Mouse (Mus musculus) kidney, embryonic 16.5 days (tissue): ENCODE data around the gene Gm26602. TPM values are rescaled to one million over a fixed set of nuclear protein-coding genes. Genes with fewer than 3 reads are reported as not detected.

Experiments
- ATAC-seq: fragments of 200-750 bp; cut with Nextera tagmentation; 2 replicates; pipeline ENCODE4 v1.8.0; 2017; ENCODE audit warnings: moderate TSS enrichment; ENCODE audit not compliant: low FRiP score, low TSS enrichment
- H3K27ac ChIP-seq: fragments of 300-500 bp; sonication (generic); 2 replicates; pipeline ENCODE4 v1.5.1; 2014; ENCODE audit warnings: low read length
- H3K27me3 ChIP-seq: fragments of 300-500 bp; sonication (generic); 2 replicates; pipeline ENCODE4 v1.6.1; 2014; ENCODE audit warnings: low read length, control low read depth, mixed read lengths; ENCODE audit not compliant: insufficient read depth
- H3K36me3 ChIP-seq: fragments of 300-500 bp; sonication (generic); 2 replicates; pipeline ENCODE4 v1.6.1; 2014; ENCODE audit warnings: low read length, control low read depth, mixed read lengths; ENCODE audit not compliant: insufficient read depth
- H3K4me1 ChIP-seq: fragments of 300-500 bp; sonication (generic); 2 replicates; pipeline ENCODE4 v1.6.1; 2014; ENCODE audit warnings: low read length, control low read depth, mixed read lengths; ENCODE audit not compliant: insufficient read depth
- H3K4me2 ChIP-seq: fragments of 300-500 bp; sonication (generic); replicated peaks from 2 replicates; pipeline ENCODE4 v1.6.1; 2014; ENCODE audit warnings: low read depth, low read length
- H3K4me3 ChIP-seq: fragments of 300-500 bp; sonication (generic); 2 replicates; pipeline ENCODE4 v1.5.1; 2014; ENCODE audit warnings: mild to moderate bottlenecking, low read length
- H3K9ac ChIP-seq: fragments of 300-500 bp; sonication (generic); replicated peaks from 2 replicates; pipeline ENCODE4 v1.6.1; 2014; ENCODE audit warnings: low read length
- H3K9me3 ChIP-seq: fragments of 300-500 bp; sonication (generic); 2 replicates; pipeline ENCODE4 v1.6.1; 2016; ENCODE audit warnings: low read length, control low read depth
- WGBS: fragments of 180-500 bp; shearing (Covaris S2); extraction: QIAGEN DNeasy Blood & Tissue Kit; methylation state at CpG from one replicate; pipeline ENCODE4 v1.1.7; 2014; 5-methylcytosine and 5-hydroxymethylcytosine counted together
- polyA plus RNA-seq: library from polyadenylated mRNA; unstranded; fragments of >200 nt; fragmentation: Nextera tagmentation; extraction: Ambion mirVana; gene quantifications from 2 replicates; pipeline ENCODE4 v1.2.1, GENCODE M21; 2015

Gm26602 gene
- polyA plus RNA-seq, 1 experiment from 2014 or later = not detected

DNA sequence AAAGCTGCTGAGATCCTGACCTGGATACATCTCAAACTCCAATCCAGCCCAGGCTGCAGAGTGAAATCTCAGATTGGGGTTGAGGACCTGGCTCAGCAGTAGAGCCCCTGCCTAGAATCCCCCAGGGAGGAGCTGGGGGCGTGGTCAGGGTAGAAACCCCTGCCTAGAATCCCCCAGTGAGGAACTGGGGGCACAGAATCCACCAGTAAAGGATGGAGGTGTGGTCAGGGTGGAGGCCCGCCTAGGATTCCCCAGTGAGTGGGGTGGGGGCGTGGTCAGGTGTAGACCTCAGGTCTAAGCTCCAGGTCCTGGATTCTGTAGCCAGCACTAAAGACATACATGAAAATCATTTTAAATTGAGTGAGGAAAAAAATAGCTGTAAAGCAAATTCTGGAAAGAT lies 37.8 kb upstream of the Gm26602 start:
- Histone ChIP-seq H3K36me3 (peaks cover 6% of the 10 kb centered on the region), H3K27me3 (no peaks in the 10 kb centered on the region), H3K9me3 (no peaks in the 10 kb centered on the region), H3K9ac (peak overlapping the region; percentile 92; the same call in 1 of the 2 replicates), H3K4me3 (peak overlapping the region; percentile 78), H3K4me2 (peak overlapping the region; percentile 97), H3K4me1 (peaks cover 29% of the 10 kb centered on the region), H3K27ac (0 out of 2 replicates have a peak overlapping the region, but pooled peaks have one; percentile 29)
- WGBS = 54% methylated on average over 3 of the region's 3 CpGs
- no peak for ATAC-seq

DNA sequence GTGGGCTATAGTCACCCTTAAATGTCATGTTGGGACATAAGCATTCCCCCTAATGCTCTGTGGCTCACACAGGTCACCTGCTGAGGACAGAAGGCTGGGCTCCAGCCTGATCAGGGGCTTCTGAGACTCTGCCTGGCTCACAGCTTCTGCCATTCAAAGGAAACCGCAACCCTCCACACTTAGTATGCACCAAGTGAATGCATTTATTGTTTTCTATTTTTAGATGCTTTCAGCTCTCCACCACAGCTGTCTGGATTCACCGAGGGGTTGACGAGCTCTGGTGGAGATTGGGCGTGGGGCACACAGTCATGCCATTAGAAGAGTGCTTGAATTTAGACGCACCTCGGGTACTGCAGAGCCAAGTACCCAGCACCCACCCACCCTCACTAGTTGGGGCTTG lies 37.3 kb upstream of the Gm26602 start:
- H3K27me3 ChIP-seq = no peaks in the 10 kb centered on the region
- peak overlapping the region; percentile 29; the same call in 1 of the 2 replicates for H3K27ac ChIP-seq
- H3K9me3 ChIP-seq = no peaks in the 10 kb centered on the region
- 7% methylated on average over 6 of the region's 6 CpGs for WGBS
- H3K4me3 ChIP-seq = peak overlapping the region; percentile 78
- ATAC-seq = no peak
- H3K9ac ChIP-seq = peak overlapping the region; percentile 92
- H3K4me1 ChIP-seq = peaks cover 32% of the 10 kb centered on the region
- H3K36me3 ChIP-seq = peaks cover 6% of the 10 kb centered on the region
- H3K4me2 ChIP-seq = peak overlapping the region; percentile 97

DNA sequence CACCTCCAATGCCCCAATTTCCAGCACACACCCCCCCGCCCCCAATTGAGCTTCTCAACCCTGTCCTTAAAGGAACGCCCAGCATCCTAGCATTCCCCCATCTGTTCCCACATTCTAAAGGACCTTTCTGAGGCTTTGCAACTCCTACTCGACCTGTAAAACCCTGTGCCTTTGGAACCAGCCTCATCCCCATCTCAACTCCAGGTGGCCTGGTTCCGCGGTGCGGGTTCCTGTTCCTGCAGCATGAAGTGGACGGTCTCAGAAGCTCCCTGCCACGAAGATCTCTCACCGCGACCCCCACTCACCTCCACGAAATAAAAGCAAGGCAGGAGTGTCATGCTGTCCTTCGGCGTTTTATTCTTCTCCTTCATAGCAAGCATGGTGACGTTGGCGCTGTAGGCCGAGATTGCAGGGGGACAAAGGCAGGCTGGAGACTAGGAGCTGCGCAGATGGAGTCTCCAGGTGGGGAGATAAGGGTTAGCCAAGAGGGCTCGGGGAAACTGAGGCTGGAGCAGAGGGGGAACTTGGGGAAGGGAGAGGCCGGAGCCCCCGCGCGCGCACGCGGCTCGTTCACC lies 36.9 kb upstream of the Gm26602 start:
- Histone ChIP-seq H3K27ac (peak overlapping the region; percentile 66; the same call in 1 of the 2 replicates), H3K4me2 (peak overlapping the region; percentile 97), H3K4me1 (peaks cover 32% of the 10 kb centered on the region), H3K27me3 (no peaks in the 10 kb centered on the region), H3K4me3 (peak overlapping the region; percentile 78), H3K9ac (peak overlapping the region; percentile 92), H3K9me3 (no peaks in the 10 kb centered on the region), H3K36me3 (peaks cover 6% of the 10 kb centered on the region)
- peak; percentile 16; the same call in 1 of the 2 replicates for ATAC-seq
- 1% methylated on average over 26 of the region's 26 CpGs for WGBS

DNA sequence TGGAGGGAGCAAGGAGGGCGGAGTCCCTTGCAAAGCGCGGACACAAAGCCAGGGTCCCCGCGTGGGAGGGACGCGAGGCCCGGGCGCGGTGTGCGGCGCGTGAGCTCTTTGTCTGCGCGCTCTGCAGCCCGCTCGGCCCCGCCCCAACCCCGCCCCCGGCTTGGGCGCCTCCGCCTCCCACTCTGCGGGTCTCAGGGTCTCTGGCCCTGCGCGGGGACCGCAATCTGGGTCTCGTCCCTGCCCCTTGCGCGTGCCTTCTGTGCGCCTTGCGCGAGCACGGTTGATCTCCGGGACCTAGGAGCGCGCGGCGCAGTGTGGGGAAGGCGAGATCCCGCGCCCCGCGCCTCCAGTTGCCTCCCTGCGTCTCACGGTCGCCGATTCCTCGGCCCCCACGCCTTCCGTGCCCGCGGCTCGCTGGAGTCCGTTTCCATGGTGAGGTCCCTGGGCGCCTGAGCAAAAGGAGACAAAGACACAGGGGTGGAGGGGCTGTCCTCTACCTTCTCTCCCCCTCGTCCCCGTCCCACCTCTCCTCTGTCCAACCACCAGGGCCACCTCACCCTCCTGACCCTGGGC lies 36.3 kb upstream of the Gm26602 start, which contains the start of the genes Prtn3 and Plppr3:
Gene Prtn3, plus strand, starts transcription at position 187 of the 573 bp plus-strand sequence.
Gene Plppr3, minus strand, starts transcription at position 345 of the 573 bp plus-strand sequence.
- ATAC-seq = peak; percentile 80

DNA sequence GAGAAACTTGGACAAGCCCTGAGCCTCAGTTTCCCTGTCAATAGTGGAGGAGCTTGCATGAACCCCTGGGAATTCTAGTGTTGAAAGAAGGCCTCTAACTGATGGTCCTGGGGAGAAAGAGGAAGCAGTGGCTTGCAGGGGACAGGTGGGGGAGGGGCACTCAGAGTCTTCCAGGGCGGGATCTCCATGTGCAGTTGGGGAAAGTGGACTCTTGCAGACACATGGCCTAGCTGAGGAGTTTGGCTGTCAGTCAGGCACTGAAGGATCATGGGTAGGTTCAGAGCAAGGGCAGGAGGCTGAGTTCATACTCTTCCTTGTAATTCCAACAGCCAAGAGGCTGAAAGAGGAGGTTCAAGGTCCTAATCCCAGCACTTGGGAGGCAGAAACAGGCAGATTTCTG lies 33.5 kb upstream of the Gm26602 start:
- no peaks in the 10 kb centered on the region for H3K9me3 ChIP-seq

More for the DNA sequence above, 36.3 kb upstream of the Gm26602 start, which contains the start of the genes Prtn3 and Plppr3:
- H3K4me1 ChIP-seq = peaks cover 33% of the 10 kb centered on the region
- H3K36me3 ChIP-seq = peaks cover 6% of the 10 kb centered on the region
- H3K27ac ChIP-seq = peak within 1 kb of the TSS; percentile 66; the same call in 1 of the 2 replicates
- no peaks in the 10 kb centered on the region for H3K9me3 ChIP-seq
- peak within 1 kb of the TSS; percentile 92 for H3K9ac ChIP-seq
- WGBS = under 1% methylated on average over 47 of the region's 57 CpGs
- H3K4me3 ChIP-seq = peak within 1 kb of the TSS; percentile 78
- H3K4me2 ChIP-seq = peak within 1 kb of the TSS; percentile 97
- no peaks in the 10 kb centered on the region for H3K27me3 ChIP-seq

DNA sequence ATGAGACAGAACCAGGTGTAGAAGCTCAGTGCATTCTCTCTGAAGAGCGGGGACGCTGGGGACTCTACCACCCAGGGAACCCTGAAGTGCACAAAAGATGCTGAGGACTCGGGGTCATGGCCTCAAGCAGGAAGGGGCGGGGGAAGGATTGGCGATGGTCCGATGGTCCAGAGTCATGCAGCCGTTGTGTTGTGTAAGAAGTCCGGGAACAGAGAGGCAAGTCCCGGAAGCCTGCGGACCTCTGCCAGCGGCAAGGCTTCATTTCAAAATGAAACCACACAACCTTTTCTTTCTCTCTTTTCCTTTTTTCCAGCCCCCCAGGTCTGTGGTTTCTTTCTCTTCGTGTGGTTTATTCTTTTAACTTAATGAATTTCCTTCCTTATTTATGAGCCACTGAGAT lies 32.9 kb upstream of the Gm26602 start:
- no peak overlapping the region for H3K4me2 ChIP-seq
- no peaks in the 10 kb centered on the region for H3K27me3 ChIP-seq
- H3K4me3 ChIP-seq = no peak overlapping the region
- no peaks in the 10 kb centered on the region for H3K36me3 ChIP-seq
- H3K27ac ChIP-seq = no peak overlapping the region
- no peak overlapping the region for H3K9ac ChIP-seq
- WGBS = 52% methylated on average over 12 of the region's 12 CpGs
- peaks cover 61% of the 10 kb centered on the region for H3K4me1 ChIP-seq
- H3K9me3 ChIP-seq = no peaks in the 10 kb centered on the region
- no peak for ATAC-seq

More for the DNA sequence above, 33.5 kb upstream of the Gm26602 start:
- H3K36me3 ChIP-seq = no peaks in the 10 kb centered on the region
- no peak overlapping the region for H3K4me3 ChIP-seq
- WGBS = 65% methylated on average over 1 of the region's 1 CpGs
- no peaks in the 10 kb centered on the region for H3K27me3 ChIP-seq
- H3K27ac ChIP-seq = no peak overlapping the region
- H3K4me1 ChIP-seq = peaks cover 59% of the 10 kb centered on the region
- no peak overlapping the region for H3K9ac ChIP-seq
- H3K4me2 ChIP-seq = no peak overlapping the region
- no peak for ATAC-seq

DNA sequence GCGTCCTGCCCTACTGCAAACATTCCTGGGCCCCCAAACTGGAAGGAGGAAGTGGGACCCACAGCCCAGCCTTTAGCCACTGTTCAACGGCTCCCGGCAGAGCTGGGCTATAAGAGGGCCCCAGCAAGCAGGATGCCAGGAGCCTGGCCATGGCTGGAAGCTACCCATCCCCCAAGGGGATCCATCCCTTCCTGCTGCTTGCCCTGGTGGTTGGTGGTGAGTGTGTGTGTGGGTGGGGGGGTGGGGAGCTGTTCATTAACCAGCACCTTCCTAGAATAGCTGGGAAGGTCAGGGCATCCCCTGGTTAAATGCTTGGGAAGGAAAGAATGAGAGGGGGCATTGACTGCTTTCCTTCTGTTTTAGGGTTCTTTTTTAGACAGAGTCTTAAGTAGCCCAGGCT lies 31.1 kb upstream of the Gm26602 start:
- no peak overlapping the region for H3K9ac ChIP-seq
- no peaks in the 10 kb centered on the region for H3K9me3 ChIP-seq
- peak overlapping the region; percentile 62 for H3K27ac ChIP-seq
- no peaks in the 10 kb centered on the region for H3K27me3 ChIP-seq
- no peaks in the 10 kb centered on the region for H3K36me3 ChIP-seq
- WGBS = 25% methylated on average over 3 of the region's 3 CpGs
- H3K4me1 ChIP-seq = peaks cover 60% of the 10 kb centered on the region
- peak; percentile 50 for ATAC-seq
- no peak overlapping the region; the same call in 1 of the 2 replicates for H3K4me2 ChIP-seq
- H3K4me3 ChIP-seq = no peak overlapping the region

DNA sequence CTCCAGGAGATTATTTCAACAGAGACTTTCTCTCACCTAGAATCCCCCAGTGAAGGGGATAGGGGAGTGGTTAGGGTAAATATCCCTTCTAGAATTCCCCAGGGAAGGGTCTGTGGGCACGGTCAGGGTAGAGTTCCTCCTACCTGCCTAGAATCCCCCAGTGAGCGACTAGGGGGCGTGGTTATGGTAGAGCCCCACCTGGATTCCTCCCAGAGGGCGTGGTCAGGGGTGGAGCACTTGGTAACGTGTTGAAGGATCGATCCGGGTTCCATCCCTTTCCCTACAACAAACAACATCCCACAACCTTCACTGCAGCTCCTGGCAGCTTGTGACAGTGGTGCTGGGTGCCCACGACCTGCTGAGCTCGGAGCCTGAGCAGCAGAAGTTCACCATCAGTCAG lies 29.9 kb upstream of the Gm26602 start:
- ATAC-seq = no peak
- H3K4me3 ChIP-seq = no peak overlapping the region
- H3K9me3 ChIP-seq = no peaks in the 10 kb centered on the region
- WGBS = 22% methylated on average over 9 of the region's 9 CpGs
- H3K9ac ChIP-seq = no peak overlapping the region
- no peaks in the 10 kb centered on the region for H3K36me3 ChIP-seq
- no peaks in the 10 kb centered on the region for H3K27me3 ChIP-seq
- H3K4me2 ChIP-seq = peak overlapping the region; percentile 16
- H3K4me1 ChIP-seq = peaks cover 53% of the 10 kb centered on the region
- H3K27ac ChIP-seq = no peak overlapping the region

DNA sequence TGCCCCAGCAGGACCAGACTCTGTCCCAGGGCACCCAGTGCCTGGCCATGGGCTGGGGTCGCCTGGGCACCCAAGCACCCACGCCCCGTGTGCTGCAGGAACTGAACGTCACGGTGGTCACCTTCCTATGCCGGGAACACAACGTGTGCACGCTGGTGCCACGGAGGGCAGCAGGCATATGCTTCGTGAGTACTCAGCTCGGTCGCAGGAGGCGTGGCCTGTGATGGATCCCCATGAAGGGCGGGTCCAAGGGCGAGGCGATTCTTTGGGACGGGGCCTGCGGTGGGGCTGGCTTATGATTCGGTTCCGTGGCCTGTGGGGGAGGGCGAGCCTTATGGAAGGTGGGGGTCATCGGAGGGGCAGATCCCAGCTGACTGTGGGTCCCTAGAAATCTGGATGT lies 28.7 kb upstream of the Gm26602 start:
- Histone ChIP-seq H3K4me3 (peak overlapping the region; percentile 24), H3K9me3 (no peaks in the 10 kb centered on the region), H3K4me1 (peaks cover 51% of the 10 kb centered on the region), H3K4me2 (peak overlapping the region; percentile 48), H3K27me3 (no peaks in the 10 kb centered on the region), H3K27ac (no peak overlapping the region), H3K9ac (peak overlapping the region; percentile 46), H3K36me3 (no peaks in the 10 kb centered on the region)
- ATAC-seq = 0 out of 2 replicates have a peak, but pooled peaks have one; percentile 3
- 6% methylated on average over 22 of the region's 22 CpGs for WGBS
